Mouse (Mus musculus): ENCODE data around the gene Hspa4. TPM values are rescaled to one million over a fixed set of nuclear protein-coding genes. Genes with fewer than 3 reads are reported as not detected.

Hspa4 gene
- polyA plus RNA-seq, 1 experiment, result 99.3 TPM

- H3K36me3 ChIP-seq (ENCODE audit: control insufficient read depth, insufficient read depth), result peaks cover 39% of the 10 kb centered on the region
- H3ac ChIP-seq (ENCODE audit: control insufficient read depth, insufficient read length), result no peak overlapping the region
- H3K79me2 ChIP-seq (ENCODE audit: control insufficient read depth, insufficient read depth), result no peaks in the 10 kb centered on the region
- no peak overlapping the region for H3K4me3 ChIP-seq
- H3K4me2 ChIP-seq (ENCODE audit: low read depth), result no peak overlapping the region
- TF ChIP-seq E2F4 (IDR thresholded peaks at IDR 0.05; ENCODE audit: insufficient read depth) (no peak), MYOD1 (IDR thresholded peaks at IDR 0.05; ENCODE audit: control insufficient read depth in 1 of 3, insufficient read length in 2 of 3, low read depth in 2 of 3) (no peak), SRF (IDR thresholded peaks at IDR 0.05; ENCODE audit: control insufficient read depth, insufficient read length, low read depth) (no peak), MAX (IDR thresholded peaks at IDR 0.05; ENCODE audit: low read depth) (no peak), POLR2AphosphoS2 (IDR thresholded peaks at IDR 0.05; ENCODE audit: insufficient read length, low read depth) (no peak), TCF3 (IDR thresholded peaks at IDR 0.05; ENCODE audit: insufficient read length, low read depth) (no peak), MYOG (IDR thresholded peaks at IDR 0.05; ENCODE audit: control insufficient read depth in 1 of 3, insufficient read depth in 1 of 3, insufficient read length in 2 of 3, low read depth in 2 of 3) (no peak), CEBPB (IDR thresholded peaks at IDR 0.05; ENCODE audit: insufficient read depth, poor library complexity, severe bottlenecking) (no peak), REST (IDR thresholded peaks at IDR 0.05; ENCODE audit: insufficient read depth, insufficient read length) (no peak)
- H3K27me3 ChIP-seq (ENCODE audit: control insufficient read depth, insufficient read depth, insufficient read length), result no peaks in the 10 kb centered on the region
Observed at GRCm38 (mm10) chr11:53260556-53260955, 39.7 kb downstream of the Hspa4 start.

GRCm38 (mm10) chr11:53260056-53260455, 40.2 kb downstream of the Hspa4 start:
- Histone ChIP-seq H3K4me3 (no peak overlapping the region), H3K27me3 (ENCODE audit: control insufficient read depth, insufficient read depth, insufficient read length) (no peaks in the 10 kb centered on the region), H3ac (ENCODE audit: control insufficient read depth, insufficient read length) (no peak overlapping the region), H3K36me3 (ENCODE audit: control insufficient read depth, insufficient read depth) (peaks cover 34% of the 10 kb centered on the region), H3K79me2 (ENCODE audit: control insufficient read depth, insufficient read depth) (no peaks in the 10 kb centered on the region), H3K4me2 (ENCODE audit: low read depth) (no peak overlapping the region)
- TF ChIP-seq CEBPB (IDR thresholded peaks at IDR 0.05; ENCODE audit: insufficient read depth, poor library complexity, severe bottlenecking) (no peak), USF1 (IDR thresholded peaks at IDR 0.05; ENCODE audit: low read depth) (no peak), MYOD1 (IDR thresholded peaks at IDR 0.05; ENCODE audit: control insufficient read depth in 1 of 3, insufficient read length in 2 of 3, low read depth in 2 of 3) (no peak), SRF (IDR thresholded peaks at IDR 0.05; ENCODE audit: control insufficient read depth, insufficient read length, low read depth) (no peak), MAX (IDR thresholded peaks at IDR 0.05; ENCODE audit: low read depth) (no peak), TCF3 (IDR thresholded peaks at IDR 0.05; ENCODE audit: insufficient read length, low read depth) (no peak), POLR2A (IDR thresholded peaks at IDR 0.05; ENCODE audit: insufficient read length, low read depth) (no peak), POLR2AphosphoS2 (IDR thresholded peaks at IDR 0.05; ENCODE audit: insufficient read length, low read depth) (no peak), TCF12 (IDR thresholded peaks at IDR 0.05; ENCODE audit: insufficient read depth, poor library complexity, severe bottlenecking) (no peak), E2F4 (IDR thresholded peaks at IDR 0.05; ENCODE audit: insufficient read depth) (no peak), REST (IDR thresholded peaks at IDR 0.05; ENCODE audit: insufficient read depth, insufficient read length) (no peak), MYOG (IDR thresholded peaks at IDR 0.05; ENCODE audit: control insufficient read depth in 1 of 3, insufficient read depth in 1 of 3, insufficient read length in 2 of 3, low read depth in 2 of 3) (no peak)

DNA sequence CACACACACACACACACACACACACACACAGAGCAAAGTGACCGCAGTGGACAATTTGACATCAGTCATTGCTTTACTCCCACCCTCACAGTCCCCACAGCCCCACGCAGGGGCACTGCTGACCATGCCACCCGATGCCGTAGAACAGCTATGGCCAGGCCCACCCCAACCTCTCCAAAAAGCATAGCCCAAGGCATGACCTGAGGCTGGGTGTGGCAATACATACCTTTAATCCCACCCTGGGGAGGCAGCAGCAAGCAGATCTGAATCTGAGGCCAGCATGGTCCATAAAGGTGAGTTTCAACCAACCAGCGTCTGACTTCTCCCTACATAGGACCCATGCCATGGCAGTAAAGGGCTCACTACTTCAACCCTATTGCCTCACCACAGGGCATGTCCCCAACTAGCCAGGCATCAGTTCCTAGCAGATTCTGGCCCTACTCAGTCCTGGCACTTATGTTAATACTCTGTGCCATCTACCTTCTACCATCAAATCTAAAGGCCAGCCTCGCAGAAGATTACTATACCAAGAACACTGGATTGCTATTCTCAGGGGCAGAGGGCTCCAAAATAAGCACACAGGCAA, 41.1 kb downstream of the Hspa4 start:
- Histone ChIP-seq H3ac (ENCODE audit: control insufficient read depth, insufficient read length) (no peak overlapping the region), H3K4me2 (ENCODE audit: low read depth) (no peak overlapping the region), H3K4me3 (no peak overlapping the region), H3K79me2 (ENCODE audit: control insufficient read depth, insufficient read depth) (no peaks in the 10 kb centered on the region), H3K27me3 (ENCODE audit: control insufficient read depth, insufficient read depth, insufficient read length) (no peaks in the 10 kb centered on the region), H3K36me3 (ENCODE audit: control insufficient read depth, insufficient read depth) (peaks cover 26% of the 10 kb centered on the region)
- TF ChIP-seq USF1 (IDR thresholded peaks at IDR 0.05; ENCODE audit: low read depth) (no peak), TCF12 (IDR thresholded peaks at IDR 0.05; ENCODE audit: insufficient read depth, poor library complexity, severe bottlenecking) (no peak), REST (IDR thresholded peaks at IDR 0.05; ENCODE audit: insufficient read depth, insufficient read length) (no peak), MAX (IDR thresholded peaks at IDR 0.05; ENCODE audit: low read depth) (no peak), E2F4 (IDR thresholded peaks at IDR 0.05; ENCODE audit: insufficient read depth) (no peak), POLR2AphosphoS2 (IDR thresholded peaks at IDR 0.05; ENCODE audit: insufficient read length, low read depth) (peak; percentile 13), MYOG (IDR thresholded peaks at IDR 0.05; ENCODE audit: control insufficient read depth in 1 of 3, insufficient read depth in 1 of 3, insufficient read length in 2 of 3, low read depth in 2 of 3) (no peak)

DNA sequence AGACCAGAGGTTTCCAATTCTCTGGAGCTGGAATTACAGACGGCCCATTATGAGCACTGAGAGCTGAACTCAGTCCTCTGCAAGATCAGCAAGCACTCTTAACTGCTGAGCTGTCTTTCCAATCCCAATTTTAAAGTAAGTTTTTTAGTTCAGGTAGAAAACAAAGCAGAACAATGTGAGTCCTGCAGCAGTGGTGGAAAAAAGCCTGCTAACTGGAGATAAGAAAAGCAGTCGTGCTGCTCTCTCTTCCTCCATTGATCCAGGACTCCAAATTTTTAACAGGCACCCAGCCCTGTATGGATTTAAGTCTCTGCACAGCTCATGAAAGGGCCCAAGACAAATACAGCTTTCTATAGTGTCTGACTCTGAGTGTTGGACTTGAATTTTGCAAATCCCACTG, 43.3 kb downstream of the Hspa4 start:
- Histone ChIP-seq H3K79me2 (ENCODE audit: control insufficient read depth, insufficient read depth) (no peaks in the 10 kb centered on the region), H3K4me2 (ENCODE audit: low read depth) (no peak overlapping the region), H3K27me3 (ENCODE audit: control insufficient read depth, insufficient read depth, insufficient read length) (no peaks in the 10 kb centered on the region), H3K4me3 (no peak overlapping the region), H3K36me3 (ENCODE audit: control insufficient read depth, insufficient read depth) (peaks cover 11% of the 10 kb centered on the region), H3ac (ENCODE audit: control insufficient read depth, insufficient read length) (no peak overlapping the region)
- TF ChIP-seq TCF3 (IDR thresholded peaks at IDR 0.05; ENCODE audit: insufficient read length, low read depth), result no peak
- TF ChIP-seq MYOD1 (IDR thresholded peaks at IDR 0.05; ENCODE audit: control insufficient read depth in 1 of 3, insufficient read length in 2 of 3, low read depth in 2 of 3), result no peak
- no peak for TF ChIP-seq SRF (IDR thresholded peaks at IDR 0.05; ENCODE audit: control insufficient read depth, insufficient read length, low read depth)

GRCm38 (mm10) chr11:53254926-53255325, 45.3 kb downstream of the Hspa4 start:
- no peaks in the 10 kb centered on the region for H3K36me3 ChIP-seq (ENCODE audit: control insufficient read depth, insufficient read depth)
- no peak for TF ChIP-seq POLR2A (IDR thresholded peaks at IDR 0.05; ENCODE audit: insufficient read length, low read depth)
- no peak for TF ChIP-seq TCF3 (IDR thresholded peaks at IDR 0.05; ENCODE audit: insufficient read length, low read depth)
- TF ChIP-seq REST (IDR thresholded peaks at IDR 0.05; ENCODE audit: insufficient read depth, insufficient read length), result no peak
- TF ChIP-seq E2F4 (IDR thresholded peaks at IDR 0.05; ENCODE audit: insufficient read depth), result no peak
- TF ChIP-seq TCF12 (IDR thresholded peaks at IDR 0.05; ENCODE audit: insufficient read depth, poor library complexity, severe bottlenecking), result no peak
- no peak for TF ChIP-seq USF1 (IDR thresholded peaks at IDR 0.05; ENCODE audit: low read depth)
- no peak for TF ChIP-seq CEBPB (IDR thresholded peaks at IDR 0.05; ENCODE audit: insufficient read depth, poor library complexity, severe bottlenecking)
- TF ChIP-seq MYOD1 (IDR thresholded peaks at IDR 0.05; ENCODE audit: control insufficient read depth in 1 of 3, insufficient read length in 2 of 3, low read depth in 2 of 3), result no peak
- TF ChIP-seq MAX (IDR thresholded peaks at IDR 0.05; ENCODE audit: low read depth), result no peak
- no peak for TF ChIP-seq SRF (IDR thresholded peaks at IDR 0.05; ENCODE audit: control insufficient read depth, insufficient read length, low read depth)
- no peak for TF ChIP-seq MYOG (IDR thresholded peaks at IDR 0.05; ENCODE audit: control insufficient read depth in 1 of 3, insufficient read depth in 1 of 3, insufficient read length in 2 of 3, low read depth in 2 of 3)
- no peak for TF ChIP-seq POLR2AphosphoS2 (IDR thresholded peaks at IDR 0.05; ENCODE audit: insufficient read length, low read depth)
- no peak overlapping the region for H3ac ChIP-seq (ENCODE audit: control insufficient read depth, insufficient read length)
- H3K4me3 ChIP-seq, result no peak overlapping the region
- no peak overlapping the region for H3K4me2 ChIP-seq (ENCODE audit: low read depth)
- H3K27me3 ChIP-seq (ENCODE audit: control insufficient read depth, insufficient read depth, insufficient read length), result no peaks in the 10 kb centered on the region
- H3K79me2 ChIP-seq (ENCODE audit: control insufficient read depth, insufficient read depth), result no peaks in the 10 kb centered on the region

All from myocyte (in vitro differentiated cells).